Mouse (Mus musculus): Measurements from ENCODE around the gene Saa3. TPM values are rescaled to one million over a fixed set of nuclear protein-coding genes. Genes with fewer than 3 reads are reported as not detected.
A peak's percentile ranks its signal among the peaks of the same experiment; 100 is the strongest.

The Saa3 gene
- polyA plus RNA-seq, 1 experiment from 2014 or later, result 0.34 TPM

- no peak overlapping the region for H3K4me3 ChIP-seq (ENCODE audit: low read depth, low read length)
- no peak overlapping the region for H3K4me2 ChIP-seq (replicated peaks; ENCODE audit: low read depth)
- no peaks in the 10 kb centered on the region for H3K9me3 ChIP-seq (ENCODE audit: control insufficient read depth, low read length)
- TF ChIP-seq CTCF (IDR thresholded peaks at IDR 0.05; ENCODE audit: low read depth) (no peak), EP300 (optimal IDR thresholded peaks at IDR 0.05) (no peak)
- WGBS, result 49% methylated on average over 5 of the region's 5 CpGs
- H3K9ac ChIP-seq (ENCODE audit: low read length), result no peak overlapping the region
- no peaks in the 10 kb centered on the region for H3K4me1 ChIP-seq (replicated peaks; ENCODE audit: control insufficient read depth, insufficient read depth)
- no peak for ATAC-seq (ENCODE audit: low FRiP score, low TSS enrichment)
- no peaks in the 10 kb centered on the region for H3K36me3 ChIP-seq (ENCODE audit: control insufficient read depth, insufficient read depth, low read length)
- no peak for DNase-seq (ENCODE audit: low spot score)
- H3K27ac ChIP-seq (replicated peaks), result no peak overlapping the region
- no peaks in the 10 kb centered on the region for H3K27me3 ChIP-seq (ENCODE audit: control insufficient read depth, insufficient read depth, low read length)
Observed at GRCm38 (mm10) chr7:46676808-46677360, 38.6 kb downstream of the Saa3 start.

- DNase-seq (ENCODE audit: low spot score), result no peak
- Histone ChIP-seq H3K4me3 (ENCODE audit: low read depth, low read length) (no peak overlapping the region), H3K36me3 (ENCODE audit: control insufficient read depth, insufficient read depth, low read length) (no peaks in the 10 kb centered on the region), H3K27me3 (ENCODE audit: control insufficient read depth, insufficient read depth, low read length) (no peaks in the 10 kb centered on the region), H3K9ac (ENCODE audit: low read length) (no peak overlapping the region), H3K9me3 (ENCODE audit: control insufficient read depth, low read length) (no peaks in the 10 kb centered on the region), H3K27ac (replicated peaks) (no peak overlapping the region), H3K4me2 (replicated peaks; ENCODE audit: low read depth) (no peak overlapping the region), H3K4me1 (replicated peaks; ENCODE audit: control insufficient read depth, insufficient read depth) (no peaks in the 10 kb centered on the region)
- 77% methylated on average over 8 of the region's 8 CpGs for WGBS
- ATAC-seq (ENCODE audit: low FRiP score, low TSS enrichment), result no peak
- TF ChIP-seq EP300 (optimal IDR thresholded peaks at IDR 0.05) (no peak), CTCF (IDR thresholded peaks at IDR 0.05; ENCODE audit: low read depth) (no peak)
Observed at GRCm38 (mm10) chr7:46675886-46676285, 39.6 kb downstream of the Saa3 start.

DNA sequence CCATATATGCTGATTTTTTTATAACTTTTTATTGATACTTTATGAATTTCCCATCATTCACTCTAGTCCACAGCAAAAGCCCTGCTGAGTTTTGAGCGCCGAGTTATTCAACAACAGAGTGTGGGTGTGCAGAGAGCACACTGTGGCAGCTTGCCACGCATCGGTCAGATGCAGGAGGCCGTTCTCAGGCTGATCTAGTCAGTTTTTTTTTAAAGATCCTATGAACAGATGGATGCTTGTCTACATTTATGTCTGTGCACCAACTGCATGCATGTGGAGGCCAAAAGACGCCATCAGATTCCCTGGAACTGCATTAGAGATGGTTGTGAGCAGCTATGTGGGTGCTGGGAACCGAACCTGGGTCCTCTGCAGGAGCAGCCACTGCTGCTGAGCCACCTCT lies 40.4 kb downstream of the Saa3 start:
- no peaks in the 10 kb centered on the region for H3K9me3 ChIP-seq (ENCODE audit: control insufficient read depth, low read length)
- WGBS, result 93% methylated on average over 7 of the region's 7 CpGs
- no peaks in the 10 kb centered on the region for H3K36me3 ChIP-seq (ENCODE audit: control insufficient read depth, insufficient read depth, low read length)
- H3K4me3 ChIP-seq (ENCODE audit: low read depth, low read length), result no peak overlapping the region
- H3K4me1 ChIP-seq (replicated peaks; ENCODE audit: control insufficient read depth, insufficient read depth), result no peaks in the 10 kb centered on the region
- no peak overlapping the region for H3K4me2 ChIP-seq (replicated peaks; ENCODE audit: low read depth)
- H3K9ac ChIP-seq (ENCODE audit: low read length), result no peak overlapping the region
- no peak for TF ChIP-seq EP300 (optimal IDR thresholded peaks at IDR 0.05)
- TF ChIP-seq CTCF (IDR thresholded peaks at IDR 0.05; ENCODE audit: low read depth), result no peak
- no peak overlapping the region for H3K27ac ChIP-seq (replicated peaks)
- DNase-seq (ENCODE audit: low spot score), result no peak
- no peaks in the 10 kb centered on the region for H3K27me3 ChIP-seq (ENCODE audit: control insufficient read depth, insufficient read depth, low read length)
- ATAC-seq (ENCODE audit: low FRiP score, low TSS enrichment), result no peak

DNA sequence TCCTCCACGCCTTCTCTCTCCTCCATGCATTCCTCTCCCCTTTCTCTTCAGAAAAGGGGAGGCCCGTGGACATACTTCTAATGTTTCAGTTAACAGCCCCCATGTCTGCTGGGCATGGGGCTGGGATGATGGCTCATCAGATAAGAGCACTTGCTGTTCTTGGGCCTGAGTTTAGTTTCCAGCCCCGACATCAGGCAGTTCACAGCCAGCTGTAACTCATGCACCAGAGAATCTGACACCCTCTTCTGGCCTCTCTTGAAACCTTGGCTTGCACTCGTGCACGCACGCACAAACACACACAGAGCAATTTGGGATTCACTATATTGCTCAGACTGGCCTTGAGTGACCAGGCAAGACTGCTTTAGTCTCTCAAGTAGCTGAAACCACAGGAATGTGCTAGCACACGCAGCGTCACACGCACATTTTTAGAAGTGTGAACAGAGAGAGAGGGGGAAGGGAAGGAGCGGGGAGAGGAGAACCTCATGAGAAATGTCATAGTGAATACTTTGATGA lies 43.3 kb downstream of the Saa3 start, which contains the start of gene Tph1:
Gene Tph1, minus strand, starts transcription at position 378 of the 513 bp plus-strand sequence.
- no peak for TF ChIP-seq CTCF (IDR thresholded peaks at IDR 0.05; ENCODE audit: low read depth)
- TF ChIP-seq EP300 (optimal IDR thresholded peaks at IDR 0.05), result no peak
- Histone ChIP-seq H3K9me3 (ENCODE audit: control insufficient read depth, low read length) (no peaks in the 10 kb centered on the region), H3K27ac (replicated peaks) (no peak within 1 kb of the TSS), H3K27me3 (ENCODE audit: control insufficient read depth, insufficient read depth, low read length) (no peaks in the 10 kb centered on the region), H3K4me3 (ENCODE audit: low read depth, low read length) (no peak within 1 kb of the TSS), H3K36me3 (ENCODE audit: control insufficient read depth, insufficient read depth, low read length) (no peaks in the 10 kb centered on the region), H3K4me2 (replicated peaks; ENCODE audit: low read depth) (no peak within 1 kb of the TSS), H3K4me1 (replicated peaks; ENCODE audit: control insufficient read depth, insufficient read depth) (no peaks in the 10 kb centered on the region), H3K9ac (ENCODE audit: low read length) (no peak within 1 kb of the TSS)
- ATAC-seq (ENCODE audit: low FRiP score, low TSS enrichment), result no peak
- WGBS, result 33% methylated on average over 10 of the region's 10 CpGs
- DNase-seq (ENCODE audit: low spot score), result no peak

- WGBS, result 2% methylated on average over 21 of the region's 21 CpGs
- Histone ChIP-seq H3K27me3 (ENCODE audit: control insufficient read depth, insufficient read depth, low read length) (no peaks in the 10 kb centered on the region), H3K4me3 (ENCODE audit: low read depth, low read length) (no peak overlapping the region), H3K36me3 (ENCODE audit: control insufficient read depth, insufficient read depth, low read length) (no peaks in the 10 kb centered on the region), H3K27ac (replicated peaks) (no peak overlapping the region), H3K9me3 (ENCODE audit: control insufficient read depth, low read length) (no peaks in the 10 kb centered on the region), H3K9ac (ENCODE audit: low read length) (no peak overlapping the region), H3K4me2 (replicated peaks; ENCODE audit: low read depth) (no peak overlapping the region), H3K4me1 (replicated peaks; ENCODE audit: control insufficient read depth, insufficient read depth) (no peaks in the 10 kb centered on the region)
- TF ChIP-seq CTCF (IDR thresholded peaks at IDR 0.05; ENCODE audit: low read depth), result no peak
- TF ChIP-seq EP300 (optimal IDR thresholded peaks at IDR 0.05), result no peak
- ATAC-seq (ENCODE audit: low FRiP score, low TSS enrichment), result 0 out of 2 replicates have a peak, but pooled peaks have one; percentile 24
- DNase-seq (ENCODE audit: low spot score), result peak; percentile 34
Observed at GRCm38 (mm10) chr7:46667256-46667655, 48.2 kb downstream of the Saa3 start.

DNA sequence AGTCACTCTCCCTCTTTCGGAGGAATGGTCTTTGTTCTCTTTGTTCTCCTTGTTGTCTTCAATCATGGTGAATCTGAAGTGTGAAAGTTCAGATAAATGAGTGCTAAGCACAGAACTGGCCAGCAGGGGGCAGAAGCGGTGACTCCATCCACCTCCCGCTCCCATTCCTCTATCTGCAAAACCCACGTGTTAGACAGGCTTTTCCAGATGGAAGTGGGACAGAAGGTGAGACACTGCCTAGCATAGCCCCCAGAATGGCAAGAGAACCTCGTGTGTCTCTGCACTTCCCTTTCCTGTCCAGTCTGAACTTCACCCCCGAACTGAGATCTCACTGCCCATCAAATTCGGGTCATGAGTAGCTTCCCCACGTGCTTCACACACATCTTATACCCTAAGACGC lies 50.3 kb downstream of the Saa3 start:
- Histone ChIP-seq H3K9ac (ENCODE audit: low read length) (no peak overlapping the region), H3K4me2 (replicated peaks; ENCODE audit: low read depth) (no peak overlapping the region), H3K4me1 (replicated peaks; ENCODE audit: control insufficient read depth, insufficient read depth) (no peaks in the 10 kb centered on the region), H3K36me3 (ENCODE audit: control insufficient read depth, insufficient read depth, low read length) (no peaks in the 10 kb centered on the region), H3K27ac (replicated peaks) (no peak overlapping the region), H3K9me3 (ENCODE audit: control insufficient read depth, low read length) (no peaks in the 10 kb centered on the region), H3K4me3 (ENCODE audit: low read depth, low read length) (no peak overlapping the region), H3K27me3 (ENCODE audit: control insufficient read depth, insufficient read depth, low read length) (no peaks in the 10 kb centered on the region)
- ATAC-seq (ENCODE audit: low FRiP score, low TSS enrichment), result no peak
- peak; percentile 74 for TF ChIP-seq CTCF (IDR thresholded peaks at IDR 0.05; ENCODE audit: low read depth)
- no peak for TF ChIP-seq EP300 (optimal IDR thresholded peaks at IDR 0.05)
- DNase-seq (ENCODE audit: low spot score), result peak; percentile 47
- WGBS, result 34% methylated on average over 9 of the region's 9 CpGs

Other genes with a start within 250 kb of the Saa3 start
- gene Sergef, start 75.9 kb downstream of the Saa3 start, polyA plus RNA-seq (2015; fragmentation: Nextera tagmentation; extraction: Ambion mirVana), result 10.8 and 11.4 TPM in 2 replicates
- gene Tph1, start 43.2 kb downstream of the Saa3 start, polyA plus RNA-seq (2015; fragmentation: Nextera tagmentation; extraction: Ambion mirVana), result 0.48 and 0.79 TPM in 2 replicates
- 10.4 and 11.2 TPM in 2 replicates for gene Saal1, start 5.0 kb downstream of the Saa3 start, polyA plus RNA-seq (2015; fragmentation: Nextera tagmentation; extraction: Ambion mirVana)
- not detected in 2 replicates for gene Saa4, start 16.9 kb upstream of the Saa3 start, polyA plus RNA-seq (2015; fragmentation: Nextera tagmentation; extraction: Ambion mirVana)
- gene Saa1, start 27.3 kb upstream of the Saa3 start, polyA plus RNA-seq (2015; fragmentation: Nextera tagmentation; extraction: Ambion mirVana), result 0.13 and 0.33 TPM in 2 replicates
- 0.08 TPM in 1 of 2 replicates, not detected in the other for gene Saa2, start 36.1 kb upstream of the Saa3 start, polyA plus RNA-seq (2015; fragmentation: Nextera tagmentation; extraction: Ambion mirVana)
- gene Hps5, start 80.4 kb upstream of the Saa3 start, polyA plus RNA-seq (2015; fragmentation: Nextera tagmentation; extraction: Ambion mirVana), result 6.4 and 7.0 TPM in 2 replicates
- gene Gtf2h1, start 80.4 kb upstream of the Saa3 start, polyA plus RNA-seq (2015; fragmentation: Nextera tagmentation; extraction: Ambion mirVana), result 28.0 and 29.0 TPM in 2 replicates
- 718 and 816 TPM in 2 replicates for gene Ldha, start 125.8 kb upstream of the Saa3 start, polyA plus RNA-seq (2015; fragmentation: Nextera tagmentation; extraction: Ambion mirVana)
- gene Ldhc, start 145.5 kb upstream of the Saa3 start, polyA plus RNA-seq (2015; fragmentation: Nextera tagmentation; extraction: Ambion mirVana), result not detected in 2 replicates
- 127 and 131 TPM in 2 replicates for gene Tsg101, start 204.3 kb upstream of the Saa3 start, polyA plus RNA-seq (2015; fragmentation: Nextera tagmentation; extraction: Ambion mirVana)
- gene Uevld, start 242.8 kb upstream of the Saa3 start, polyA plus RNA-seq (2015; fragmentation: Nextera tagmentation; extraction: Ambion mirVana), result 6.0 and 6.5 TPM in 2 replicates